Mouse (Mus musculus) CH12.LX (cell line): Measurements from ENCODE around the gene Pde11a. TPM values are rescaled to one million over a fixed set of nuclear protein-coding genes. Genes with fewer than 3 reads are reported as not detected.
A peak's percentile ranks its signal among the peaks of the same experiment; 100 is the strongest.

Source experiments
- DNase-seq: peaks from one replicate; pipeline ENCODE4 v3.0.0-alpha.2; 2013; ENCODE audit errors: extremely low read depth
- H3K27ac ChIP-seq: 2 replicates; pipeline ENCODE4 v1.5.1; 2012; ENCODE audit warnings: low read depth, mild to moderate bottlenecking, control low read depth, moderate library complexity; ENCODE audit not compliant: insufficient read depth
- H3K27me3 ChIP-seq: replicated peaks from 2 replicates; pipeline ENCODE3; 2012; ENCODE audit warnings: inconsistent platforms
- H3K36me3 ChIP-seq, 2 experiments: replicated peaks in 1 of 2; 2 replicates each; pipeline versions ENCODE3 to v1.6.1; 2012; ENCODE audit warnings: inconsistent platforms in 1 of 2, low read length in 1 of 2, mild to moderate bottlenecking in 1 of 2, mixed read lengths in 1 of 2, moderate library complexity in 1 of 2; ENCODE audit not compliant: control insufficient read depth in 1 of 2, insufficient read depth in 1 of 2
- H3K4me1 ChIP-seq, 2 experiments: 2 replicates each; pipeline ENCODE4 v1.6.1; 2012; ENCODE audit warnings: inconsistent platforms in 1 of 2, moderate library complexity in 1 of 2; ENCODE audit not compliant: insufficient read depth in 2 of 2, control insufficient read depth in 1 of 2
- H3K4me2 ChIP-seq: 2 replicates; pipeline ENCODE4 v1.6.1; 2012; ENCODE audit warnings: low read depth, mild to moderate bottlenecking, control low read depth; ENCODE audit not compliant: poor library complexity, insufficient read depth, severe bottlenecking
- H3K4me3 ChIP-seq, 3 experiments: fragments of 150-350 bp in 1 of 3; sonication (generic) in 1 of 3; replicated peaks in 1 of 3; 2 replicates each; pipeline versions ENCODE3 to v1.5.1; 2011 to 2012; ENCODE audit warnings: low read depth in 2 of 3, low read length in 2 of 3, mild to moderate bottlenecking in 2 of 3, moderate library complexity in 2 of 3, control low read depth in 1 of 3, improper control_type of control experiment in 1 of 3, inconsistent platforms in 1 of 3, mixed read lengths in 1 of 3; ENCODE audit not compliant: poor library complexity in 1 of 3
- H3K79me2 ChIP-seq: replicated peaks from 2 replicates; pipeline ENCODE4 v1.6.1; 2012; ENCODE audit warnings: mild to moderate bottlenecking, moderate library complexity; ENCODE audit not compliant: control insufficient read depth, poor library complexity, insufficient read depth, severe bottlenecking; ENCODE audit errors: extremely low read depth
- H3K9ac ChIP-seq: 2 replicates; pipeline ENCODE4 v1.6.1; 2012; ENCODE audit warnings: low read depth, mild to moderate bottlenecking, control low read depth, moderate library complexity; ENCODE audit not compliant: insufficient read depth
- H3K9me3 ChIP-seq: replicated peaks from 2 replicates; pipeline ENCODE3; 2012; ENCODE audit warnings: low read length, inconsistent platforms, mixed read lengths
- BHLHE40 ChIP-seq: IDR thresholded peaks from 2 replicates; pipeline ENCODE4 v1.6.1; 2011; ENCODE audit warnings: mild to moderate bottlenecking, low read depth, low read length, improper control_type of control experiment
- CHD1 ChIP-seq: IDR thresholded peaks from 2 replicates; pipeline ENCODE4 v1.6.1; 2012; ENCODE audit warnings: low read depth, low read length, improper control_type of control experiment, inconsistent platforms
- CHD2 ChIP-seq: IDR thresholded peaks from 2 replicates; pipeline ENCODE4 v1.6.1; 2011; ENCODE audit warnings: low read length, improper control_type of control experiment
- ELF1 ChIP-seq: IDR thresholded peaks from 2 replicates; pipeline ENCODE4 v1.6.1; 2014; ENCODE audit warnings: low read depth, mild to moderate bottlenecking, inconsistent platforms, low read length, improper control_type of control experiment
- EP300 ChIP-seq: IDR thresholded peaks from 2 replicates; pipeline ENCODE4 v1.6.1; 2011; ENCODE audit warnings: low read length, improper control_type of control experiment
- ETS1 ChIP-seq: conservative IDR thresholded peaks from 2 replicates; pipeline ENCODE4 v1.6.1; 2012; ENCODE audit warnings: low read depth, mild to moderate bottlenecking, inconsistent platforms, low read length, improper control_type of control experiment, moderate library complexity
- HCFC1 ChIP-seq: IDR thresholded peaks from 2 replicates; pipeline ENCODE4 v1.6.1; 2012; ENCODE audit warnings: low read depth, mild to moderate bottlenecking, inconsistent platforms, low read length, improper control_type of control experiment
- IRF4 ChIP-seq: IDR thresholded peaks from 2 replicates; pipeline ENCODE4 v1.6.1; 2014; ENCODE audit warnings: low read depth, mild to moderate bottlenecking, inconsistent platforms, low read length, improper control_type of control experiment
- JUN ChIP-seq: IDR thresholded peaks from 2 replicates; pipeline ENCODE4 v1.6.1; 2011; ENCODE audit warnings: low read depth, mild to moderate bottlenecking, low read length, improper control_type of control experiment, moderate library complexity; ENCODE audit not compliant: insufficient read depth
- JUND ChIP-seq: conservative IDR thresholded peaks from 2 replicates; pipeline ENCODE4 v1.6.1; 2011; ENCODE audit warnings: low read depth, low read length, improper control_type of control experiment
- KAT2A ChIP-seq: IDR thresholded peaks from 2 replicates; pipeline ENCODE4 v1.6.1; 2012; ENCODE audit warnings: low read length, improper control_type of control experiment, inconsistent platforms; ENCODE audit not compliant: insufficient replicate concordance
- MAFK ChIP-seq: IDR thresholded peaks from 2 replicates; pipeline ENCODE4 v1.6.1; 2011; ENCODE audit warnings: low read length, improper control_type of control experiment; ENCODE audit not compliant: insufficient replicate concordance
- MAX ChIP-seq: IDR thresholded peaks from 2 replicates; pipeline ENCODE4 v1.6.1; 2011; ENCODE audit warnings: low read length, improper control_type of control experiment
- MAZ ChIP-seq: IDR thresholded peaks from 2 replicates; pipeline ENCODE4 v1.6.1; 2012; ENCODE audit warnings: low read depth, mild to moderate bottlenecking, inconsistent platforms, low read length, improper control_type of control experiment, moderate library complexity
- MEF2A ChIP-seq: IDR thresholded peaks from 2 replicates; pipeline ENCODE4 v1.6.1; 2014; ENCODE audit warnings: low read depth, mild to moderate bottlenecking, inconsistent platforms, low read length, improper control_type of control experiment, borderline replicate concordance
- MYC ChIP-seq: IDR thresholded peaks from 2 replicates; pipeline ENCODE4 v1.6.1; 2011; ENCODE audit warnings: low read depth, mild to moderate bottlenecking, improper control_type of control experiment, low read length
- NELFE ChIP-seq: IDR thresholded peaks from 2 replicates; pipeline ENCODE4 v1.6.1; 2011; ENCODE audit warnings: low read depth, low read length, improper control_type of control experiment
- NRF1 ChIP-seq: IDR thresholded peaks from 2 replicates; pipeline ENCODE4 v1.6.1; 2014; ENCODE audit warnings: low read depth, mild to moderate bottlenecking, inconsistent platforms, low read length, improper control_type of control experiment, moderate library complexity
- POLR2A ChIP-seq: IDR thresholded peaks from 2 replicates; pipeline ENCODE4 v1.6.1; 2011; ENCODE audit warnings: low read depth, mild to moderate bottlenecking, improper control_type of control experiment, low read length
- POLR2AphosphoS2 ChIP-seq: IDR thresholded peaks from 2 replicates; pipeline ENCODE4 v1.6.1; 2011; ENCODE audit warnings: low read depth, low read length, improper control_type of control experiment
- RAD21 ChIP-seq: IDR thresholded peaks from 2 replicates; pipeline ENCODE4 v1.6.1; 2011; ENCODE audit warnings: low read depth, mild to moderate bottlenecking, low read length, improper control_type of control experiment, moderate library complexity
- RCOR1 ChIP-seq: conservative IDR thresholded peaks from 2 replicates; pipeline ENCODE4 v1.6.1; 2012; ENCODE audit warnings: low read depth, mild to moderate bottlenecking, inconsistent platforms, low read length, improper control_type of control experiment
- SIN3A ChIP-seq: IDR thresholded peaks from 2 replicates; pipeline ENCODE4 v1.6.1; 2012; ENCODE audit warnings: low read length, improper control_type of control experiment, inconsistent platforms
- TBP ChIP-seq: conservative IDR thresholded peaks from 2 replicates; pipeline ENCODE4 v1.6.1; 2011; ENCODE audit warnings: low read depth, low read length, improper control_type of control experiment
- UBTF ChIP-seq: IDR thresholded peaks from 2 replicates; pipeline ENCODE4 v1.6.1; 2012; ENCODE audit warnings: low read depth, mild to moderate bottlenecking, inconsistent platforms, low read length, improper control_type of control experiment, moderate library complexity
- USF1 ChIP-seq: IDR thresholded peaks from 2 replicates; pipeline ENCODE4 v1.6.1; 2014; ENCODE audit warnings: low read depth, mild to moderate bottlenecking, inconsistent platforms, low read length, improper control_type of control experiment
- USF2 ChIP-seq: conservative IDR thresholded peaks from 2 replicates; pipeline ENCODE4 v1.6.1; 2011; ENCODE audit warnings: low read depth, low read length, improper control_type of control experiment
- ZNF384 ChIP-seq: IDR thresholded peaks from 2 replicates; pipeline ENCODE4 v1.6.1; 2012; ENCODE audit warnings: low read depth, low read length, improper control_type of control experiment, inconsistent platforms
- dilution Hi-C: fragments of 300-500 bp; cut with MboI; formaldehyde crosslinking; loops from 2 replicates; pipeline ENCODE4 v1.14.3; 2020; ENCODE audit warnings: low sequenced_read_pairs; ENCODE audit not compliant: extremely low pct_unique_long_range_greater_than_20kb, extremely low pct_ligation_motif_present
- in situ Hi-C: fragments of 300-500 bp; cut with MboI; formaldehyde crosslinking; loops from 3 replicates; pipeline ENCODE4 v1.14.3; 2019; ENCODE audit warnings: low sequenced_read_pairs, low pct_ligation_motif_present, low pct_unique_long_range_greater_than_20kb, mixed read lengths
- polyA plus RNA-seq: library from polyadenylated mRNA; unstranded; fragments of >175 nt; gene quantifications from 2 replicates; pipeline ENCODE4 v1.2.1, GENCODE M21; 2012; ENCODE audit warnings: low read depth; ENCODE audit not compliant: insufficient read length
- total RNA-seq, 2 experiments: library from RNA; depleted of rRNA; stranded (reverse); fragments of 300-350 nt in 1 of 2; fragments of >200 nt in 1 of 2; gene quantifications; 2 replicates each; pipeline ENCODE4 v1.2.3; 2012 to 2014

The Pde11a gene
- total and polyA plus RNA-seq, 3 experiments = 0.14 to 0.38 (median 0.21) TPM

DNA sequence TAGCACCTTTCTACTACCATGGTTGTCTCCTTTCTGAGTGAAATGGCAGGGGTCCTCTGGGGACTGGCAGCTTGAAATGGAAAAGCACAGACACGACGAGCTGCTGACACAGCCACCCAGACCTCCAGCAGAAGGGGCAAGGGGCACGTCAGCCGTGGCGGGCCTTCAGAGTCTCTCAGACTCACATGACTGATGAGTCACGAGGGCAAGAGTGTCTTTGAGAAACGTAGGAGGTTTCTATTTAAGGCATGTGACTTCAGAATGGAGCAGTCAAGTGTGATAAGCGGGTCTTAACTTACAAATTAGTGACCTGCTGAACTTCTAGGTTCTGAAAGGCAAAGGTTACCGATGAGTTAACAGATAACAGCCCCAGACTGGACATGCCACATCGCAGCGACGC is 340.8 kb downstream of the Pde11a start:
- Histone ChIP-seq H3K4me3 (no peak overlapping the region), H3K79me2 (no peaks in the 10 kb centered on the region), H3K4me1 (peaks cover 9 to 27% of the 10 kb centered on the region in 2 experiments), H3K9ac (no peak overlapping the region), H3K36me3 (no peaks in the 10 kb centered on the region), H3K27me3 (no peaks in the 10 kb centered on the region), H3K9me3 (no peaks in the 10 kb centered on the region), H3K4me2 (no peak overlapping the region), H3K27ac (no peak overlapping the region)
- in situ Hi-C loops (no loop called here), dilution Hi-C loops (no loop called here)
- TF ChIP-seq KAT2A = no peak
- peak; percentile 71; the same call in 1 of the 2 replicates for TF ChIP-seq JUND
- TF ChIP-seq RCOR1 = no peak
- peak; percentile 78 for TF ChIP-seq ETS1
- TF ChIP-seq POLR2AphosphoS2 = no peak
- no peak for TF ChIP-seq EP300
- no peak for TF ChIP-seq NRF1
- TF ChIP-seq NELFE = no peak
- no peak for TF ChIP-seq RAD21
- no peak for TF ChIP-seq IRF4
- 0 out of 2 replicates have a peak, but pooled peaks have one; percentile 15 for TF ChIP-seq POLR2A
- TF ChIP-seq ELF1 = no peak
- no peak for TF ChIP-seq SIN3A
- peak; percentile 85 for TF ChIP-seq JUN
- no peak for TF ChIP-seq UBTF
- TF ChIP-seq MAFK = no peak
- no peak for TF ChIP-seq ZNF384
- peak; percentile 67 for TF ChIP-seq USF1
- TF ChIP-seq MAZ = no peak
- no peak for TF ChIP-seq CHD2
- peak; percentile 48 for TF ChIP-seq USF2
- no peak for TF ChIP-seq CHD1
- TF ChIP-seq BHLHE40 = peak; percentile 92
- TF ChIP-seq HCFC1 = no peak
- TF ChIP-seq MYC = peak; percentile 26; the same call in 1 of the 2 replicates
- TF ChIP-seq TBP = no peak
- peak; percentile 97 for TF ChIP-seq MEF2A
- TF ChIP-seq MAX = peak; percentile 59; the same call in 1 of the 2 replicates
- peak; percentile 79 for DNase-seq
